Mouse (Mus musculus) lung, embryonic 14.5 days (tissue): ENCODE measurements around the gene Mllt1. TPM values are rescaled to one million over a fixed set of nuclear protein-coding genes. Genes with fewer than 3 reads are reported as not detected.

Experiments used
- ATAC-seq: fragments of 200-750 bp; cut with Nextera tagmentation; 2 replicates; pipeline ENCODE4 v1.8.0; 2017; ENCODE audit warnings: mild to moderate bottlenecking, moderate TSS enrichment, moderate library complexity; ENCODE audit not compliant: insufficient read depth
- DNase-seq: peaks from one replicate; pipeline ENCODE4 v3.0.0-alpha.2; 2015
- H3K27ac ChIP-seq: fragments of 300-500 bp; sonication (generic); 2 replicates; pipeline ENCODE4 v1.5.1; 2014; ENCODE audit warnings: low read depth, mild to moderate bottlenecking, moderate library complexity
- H3K27me3 ChIP-seq: fragments of 300-500 bp; sonication (generic); 2 replicates; pipeline ENCODE4 v1.6.1; 2014; ENCODE audit warnings: low read length, control low read depth; ENCODE audit not compliant: insufficient read depth
- H3K36me3 ChIP-seq: fragments of 300-500 bp; sonication (generic); 2 replicates; pipeline ENCODE4 v1.6.1; 2014; ENCODE audit warnings: control low read depth; ENCODE audit not compliant: insufficient read depth
- H3K4me1 ChIP-seq: fragments of 300-500 bp; sonication (generic); 2 replicates; pipeline ENCODE4 v1.6.1; 2014; ENCODE audit warnings: antibody characterized with exemption, control low read depth; ENCODE audit not compliant: insufficient read depth
- H3K4me2 ChIP-seq: fragments of 300-500 bp; sonication (generic); 2 replicates; pipeline ENCODE4 v1.6.1; 2014; ENCODE audit warnings: mild to moderate bottlenecking
- H3K4me3 ChIP-seq: fragments of 300-500 bp; sonication (generic); 2 replicates; pipeline ENCODE4 v1.5.1; 2014; ENCODE audit warnings: low read depth, low read length
- H3K9ac ChIP-seq: fragments of 300-500 bp; sonication (generic); 2 replicates; pipeline ENCODE4 v1.6.1; 2014
- H3K9me3 ChIP-seq: fragments of 300-500 bp; sonication (generic); 2 replicates; pipeline ENCODE4 v1.6.1; 2016; ENCODE audit warnings: low read depth, low read length, control low read depth
- CTCF ChIP-seq: IDR thresholded peaks from 2 replicates; pipeline ENCODE4 v1.5.1; 2016; ENCODE audit warnings: antibody characterized with exemption, low read depth
- WGBS: fragments of 180-500 bp; shearing (Covaris S2); extraction: QIAGEN DNeasy Blood & Tissue Kit; methylation state at CpG from one replicate; pipeline ENCODE4 v1.1.7; 2014; 5-methylcytosine and 5-hydroxymethylcytosine counted together
- polyA plus RNA-seq: library from polyadenylated mRNA; unstranded; fragments of >200 nt; fragmentation: Nextera tagmentation; extraction: Ambion mirVana; gene quantifications from 2 replicates; pipeline ENCODE4 v1.2.1, GENCODE M21; 2014

Mllt1 gene
- polyA plus RNA-seq, 1 experiment from 2014 or later, result 39.3 TPM

GRCm38 (mm10) chr17:56934545-56935330, 477 bp downstream of the Mllt1 start:
- H3K9ac ChIP-seq, result peak overlapping the region; percentile 93
- DNase-seq (peak; percentile 37), ATAC-seq (peak; percentile 59)
- 2% methylated on average over 29 of the region's 45 CpGs for WGBS
- no peaks in the 10 kb centered on the region for H3K27me3 ChIP-seq
- H3K27ac ChIP-seq, result peak overlapping the region; percentile 58
- H3K4me3 ChIP-seq, result peak overlapping the region; percentile 92
- H3K4me1 ChIP-seq, result peaks cover 5% of the 10 kb centered on the region; the same call in 1 of the 2 replicates
- H3K4me2 ChIP-seq, result peak overlapping the region; percentile 71
- H3K9me3 ChIP-seq, result no peaks in the 10 kb centered on the region
- TF ChIP-seq CTCF, result no peak
- no peaks in the 10 kb centered on the region for H3K36me3 ChIP-seq

GRCm38 (mm10) chr17:56933395-56933794, 1.8 kb downstream of the Mllt1 start:
- no peaks in the 10 kb centered on the region for H3K27me3 ChIP-seq
- H3K36me3 ChIP-seq, result 0 out of 2 replicates have a peak, but pooled peaks cover 2% of the 10 kb centered on the region
- peak overlapping the region; percentile 92; the same call in 1 of the 2 replicates for H3K4me3 ChIP-seq
- peaks cover 5% of the 10 kb centered on the region; the same call in 1 of the 2 replicates for H3K4me1 ChIP-seq
- H3K9ac ChIP-seq, result 0 out of 2 replicates have a peak overlapping the region, but pooled peaks have one; percentile 4
- 100% methylated on average over 2 of the region's 2 CpGs for WGBS
- H3K4me2 ChIP-seq, result peak overlapping the region; percentile 71
- no peak for TF ChIP-seq CTCF
- DNase-seq (no peak), ATAC-seq (no peak)
- H3K9me3 ChIP-seq, result no peaks in the 10 kb centered on the region
- no peak overlapping the region for H3K27ac ChIP-seq

GRCm38 (mm10) chr17:56930026-56930425, 5.2 kb downstream of the Mllt1 start:
- peaks cover 13% of the 10 kb centered on the region; the same call in 1 of the 2 replicates for H3K36me3 ChIP-seq
- H3K27ac ChIP-seq, result no peak overlapping the region
- TF ChIP-seq CTCF, result no peak
- H3K9me3 ChIP-seq, result no peaks in the 10 kb centered on the region
- peaks cover 5% of the 10 kb centered on the region; the same call in 1 of the 2 replicates for H3K4me1 ChIP-seq
- no peaks in the 10 kb centered on the region for H3K27me3 ChIP-seq
- no peak overlapping the region for H3K9ac ChIP-seq
- no peak overlapping the region for H3K4me2 ChIP-seq
- no peak for DNase-seq
- 76% methylated on average over 8 of the region's 8 CpGs for WGBS
- no peak overlapping the region for H3K4me3 ChIP-seq
- ATAC-seq, result no peak

GRCm38 (mm10) chr17:56929530-56929929, 5.7 kb downstream of the Mllt1 start:
- no peak for TF ChIP-seq CTCF
- ATAC-seq (no peak), DNase-seq (no peak)
- WGBS, result 79% methylated on average over 1 of the region's 1 CpGs
- Histone ChIP-seq H3K36me3 (peaks cover 18% of the 10 kb centered on the region; the same call in 1 of the 2 replicates), H3K9ac (no peak overlapping the region), H3K27ac (no peak overlapping the region), H3K4me1 (peaks cover 5% of the 10 kb centered on the region; the same call in 1 of the 2 replicates), H3K4me3 (no peak overlapping the region), H3K4me2 (no peak overlapping the region), H3K27me3 (no peaks in the 10 kb centered on the region), H3K9me3 (no peaks in the 10 kb centered on the region)

- Histone ChIP-seq H3K9ac (no peak overlapping the region), H3K9me3 (no peaks in the 10 kb centered on the region), H3K4me1 (peaks cover 5% of the 10 kb centered on the region; the same call in 1 of the 2 replicates), H3K4me3 (no peak overlapping the region), H3K4me2 (no peak overlapping the region), H3K27ac (no peak overlapping the region), H3K27me3 (no peaks in the 10 kb centered on the region), H3K36me3 (peaks cover 21% of the 10 kb centered on the region; the same call in 1 of the 2 replicates)
- TF ChIP-seq CTCF, result no peak
- DNase-seq (no peak), ATAC-seq (no peak)
Observed at GRCm38 (mm10) chr17:56929101-56929500, 6.1 kb downstream of the Mllt1 start.

GRCm38 (mm10) chr17:56925998-56926397, 9.2 kb downstream of the Mllt1 start:
- ATAC-seq (no peak), DNase-seq (no peak)
- no peaks in the 10 kb centered on the region for H3K9me3 ChIP-seq
- H3K27me3 ChIP-seq, result no peaks in the 10 kb centered on the region
- TF ChIP-seq CTCF, result no peak
- no peak overlapping the region for H3K4me2 ChIP-seq
- H3K4me3 ChIP-seq, result no peak overlapping the region
- 90% methylated on average over 2 of the region's 2 CpGs for WGBS
- no peaks in the 10 kb centered on the region for H3K4me1 ChIP-seq
- H3K36me3 ChIP-seq, result peaks cover 42% of the 10 kb centered on the region
- no peak overlapping the region for H3K27ac ChIP-seq
- H3K9ac ChIP-seq, result no peak overlapping the region

- TF ChIP-seq CTCF, result no peak
- H3K4me3 ChIP-seq, result no peak overlapping the region
- no peak overlapping the region for H3K9ac ChIP-seq
- no peaks in the 10 kb centered on the region for H3K4me1 ChIP-seq
- H3K27me3 ChIP-seq, result no peaks in the 10 kb centered on the region
- H3K36me3 ChIP-seq, result peaks cover 74% of the 10 kb centered on the region
- DNase-seq, result no peak
- no peak overlapping the region for H3K4me2 ChIP-seq
- WGBS, result 70% methylated on average over 3 of the region's 3 CpGs
- H3K9me3 ChIP-seq, result no peaks in the 10 kb centered on the region
- no peak overlapping the region for H3K27ac ChIP-seq
- peak; percentile 8 for ATAC-seq
Observed at GRCm38 (mm10) chr17:56919725-56920124, 15.5 kb downstream of the Mllt1 start.
